Mouse (Mus musculus): Measurements from ENCODE around the gene Aanat. TPM values are rescaled to one million over a fixed set of nuclear protein-coding genes. Genes with fewer than 3 reads are reported as not detected.
"Not testable (repeated sequence)": the region's sequence is repeated elsewhere in the genome, so short reads cannot be mapped to it uniquely, and the experiment has no call there.

Gene Aanat
- polyA plus RNA-seq, 1 experiment from 2014 or later, result not detected

- DNase-seq (ENCODE audit: low spot score) (no peak), ATAC-seq (replicated peaks; ENCODE audit: low FRiP score, low read depth) (no peak)
- Histone ChIP-seq H3K9me3 (replicated peaks; ENCODE audit: low read length) (no peaks in the 10 kb centered on the region), H3K36me3 (ENCODE audit: insufficient read depth, low read length) (peaks cover 43% of the 10 kb centered on the region; the same call in 1 of the 2 replicates), H3K27me3 (ENCODE audit: insufficient read depth, low read length) (no peaks in the 10 kb centered on the region), H3K4me3 (replicated peaks; ENCODE audit: low read depth, low read length) (no peak overlapping the region), H3K4me1 (replicated peaks; ENCODE audit: insufficient read depth, low read length) (no peaks in the 10 kb centered on the region), H3K4me2 (ENCODE audit: low read length) (no peak overlapping the region), H3K27ac (no peak overlapping the region), H3K9ac (ENCODE audit: low read depth, low read length) (no peak overlapping the region)
- 90% methylated on average over 8 of the region's 8 CpGs for WGBS
- TF ChIP-seq CTCF (IDR thresholded peaks at IDR 0.05; ENCODE audit: low read depth), result no peak
Observed at GRCm38 (mm10) chr11:116602043-116602442, 15.8 kb downstream of the Aanat start.

GRCm38 (mm10) chr11:116603339-116603738 lies 17.1 kb downstream of the Aanat start:
- H3K9me3 ChIP-seq (replicated peaks; ENCODE audit: low read length), result no peaks in the 10 kb centered on the region
- H3K9ac ChIP-seq (ENCODE audit: low read depth, low read length), result no peak overlapping the region
- ATAC-seq (replicated peaks; ENCODE audit: low FRiP score, low read depth) (no peak), DNase-seq (ENCODE audit: low spot score) (no peak)
- H3K4me2 ChIP-seq (ENCODE audit: low read length), result no peak overlapping the region
- no peaks in the 10 kb centered on the region for H3K4me1 ChIP-seq (replicated peaks; ENCODE audit: insufficient read depth, low read length)
- TF ChIP-seq CTCF (IDR thresholded peaks at IDR 0.05; ENCODE audit: low read depth), result peak; percentile 60
- H3K27me3 ChIP-seq (ENCODE audit: insufficient read depth, low read length), result no peaks in the 10 kb centered on the region
- H3K27ac ChIP-seq, result no peak overlapping the region
- H3K36me3 ChIP-seq (ENCODE audit: insufficient read depth, low read length), result peaks cover 42% of the 10 kb centered on the region; the same call in 1 of the 2 replicates
- H3K4me3 ChIP-seq (replicated peaks; ENCODE audit: low read depth, low read length), result no peak overlapping the region
- 94% methylated on average over 10 of the region's 10 CpGs for WGBS

- whole genome bisulfite sequencing, result 85% methylated on average over 12 of the region's 12 CpGs
- ATAC-seq (replicated peaks; ENCODE audit: low FRiP score, low read depth), result no peak
Observed at GRCm38 (mm10) chr11:116604097-116604496, 17.9 kb downstream of the Aanat start.

GRCm38 (mm10) chr11:116607717-116608116 lies 21.5 kb downstream of the Aanat start:
- Histone ChIP-seq H3K27me3 (ENCODE audit: insufficient read depth, low read length) (no peaks in the 10 kb centered on the region), H3K9ac (ENCODE audit: low read depth, low read length) (no peak overlapping the region), H3K4me1 (replicated peaks; ENCODE audit: insufficient read depth, low read length) (no peaks in the 10 kb centered on the region), H3K36me3 (ENCODE audit: insufficient read depth, low read length) (peaks cover 23% of the 10 kb centered on the region; the same call in 1 of the 2 replicates), H3K4me2 (ENCODE audit: low read length) (no peak overlapping the region), H3K27ac (no peak overlapping the region), H3K9me3 (replicated peaks; ENCODE audit: low read length) (no peaks in the 10 kb centered on the region), H3K4me3 (replicated peaks; ENCODE audit: low read depth, low read length) (no peak overlapping the region)
- DNase-seq (ENCODE audit: low spot score) (no peak), ATAC-seq (replicated peaks; ENCODE audit: low FRiP score, low read depth) (no peak)
- 81% methylated on average over 3 of the region's 3 CpGs for WGBS
- no peak for TF ChIP-seq CTCF (IDR thresholded peaks at IDR 0.05; ENCODE audit: low read depth)

More at GRCm38 (mm10) chr11:116604097-116604496, 17.9 kb downstream of the Aanat start:
- no peak for DNase-seq (ENCODE audit: low spot score)
- Histone ChIP-seq H3K4me2 (ENCODE audit: low read length) (no peak overlapping the region), H3K27me3 (ENCODE audit: insufficient read depth, low read length) (no peaks in the 10 kb centered on the region), H3K9me3 (replicated peaks; ENCODE audit: low read length) (no peaks in the 10 kb centered on the region), H3K4me3 (replicated peaks; ENCODE audit: low read depth, low read length) (no peak overlapping the region), H3K27ac (no peak overlapping the region), H3K36me3 (ENCODE audit: insufficient read depth, low read length) (peaks cover 36% of the 10 kb centered on the region; the same call in 1 of the 2 replicates), H3K4me1 (replicated peaks; ENCODE audit: insufficient read depth, low read length) (no peaks in the 10 kb centered on the region), H3K9ac (ENCODE audit: low read depth, low read length) (no peak overlapping the region)
- TF ChIP-seq CTCF (IDR thresholded peaks at IDR 0.05; ENCODE audit: low read depth), result no peak

- no peaks in the 10 kb centered on the region for H3K4me1 ChIP-seq (replicated peaks; ENCODE audit: insufficient read depth, low read length)
- no peak overlapping the region for H3K27ac ChIP-seq
- no peak overlapping the region for H3K9ac ChIP-seq (ENCODE audit: low read depth, low read length)
- no peaks in the 10 kb centered on the region for H3K9me3 ChIP-seq (replicated peaks; ENCODE audit: low read length)
- H3K36me3 ChIP-seq (ENCODE audit: insufficient read depth, low read length), result peaks cover 9% of the 10 kb centered on the region; the same call in 1 of the 2 replicates
- no peak overlapping the region for H3K4me2 ChIP-seq (ENCODE audit: low read length)
- DNase-seq (ENCODE audit: low spot score) (no peak), ATAC-seq (replicated peaks; ENCODE audit: low FRiP score, low read depth) (no peak)
- no peak overlapping the region for H3K4me3 ChIP-seq (replicated peaks; ENCODE audit: low read depth, low read length)
- no peaks in the 10 kb centered on the region for H3K27me3 ChIP-seq (ENCODE audit: insufficient read depth, low read length)
- no peak for TF ChIP-seq CTCF (IDR thresholded peaks at IDR 0.05; ENCODE audit: low read depth)
- 82% methylated on average over 15 of the region's 15 CpGs for WGBS
Observed at GRCm38 (mm10) chr11:116609965-116610630, 23.9 kb downstream of the Aanat start.

GRCm38 (mm10) chr11:116611168-116611567 lies 24.9 kb downstream of the Aanat start:
- H3K4me3 ChIP-seq (replicated peaks; ENCODE audit: low read depth, low read length); H3K27me3 ChIP-seq (ENCODE audit: insufficient read depth, low read length); H3K4me1 ChIP-seq (replicated peaks; ENCODE audit: insufficient read depth, low read length); H3K4me2 ChIP-seq (ENCODE audit: low read length); DNase-seq (ENCODE audit: low spot score); ATAC-seq (replicated peaks; ENCODE audit: low FRiP score, low read depth); H3K9ac ChIP-seq (ENCODE audit: low read depth, low read length); H3K9me3 ChIP-seq (replicated peaks; ENCODE audit: low read length); H3K27ac ChIP-seq; H3K36me3 ChIP-seq (ENCODE audit: insufficient read depth, low read length): not testable (repeated sequence)
- WGBS, result 68% methylated on average over 9 of the region's 9 CpGs

Data from kidney, postnatal 0 days (tissue).